Mouse (Mus musculus): ENCODE data around the gene Pcnp. TPM values are rescaled to one million over a fixed set of nuclear protein-coding genes. Genes with fewer than 3 reads are reported as not detected.
"Not testable (repeated sequence)": the region's sequence is repeated elsewhere in the genome, so short reads cannot be mapped to it uniquely, and the experiment has no call there.

Pcnp gene
- polyA plus RNA-seq, 1 experiment from 2014 or later: 225 TPM

GRCm38 (mm10) chr16:56064334-56064990 lies 34.9 kb upstream of the Pcnp start:
- Histone ChIP-seq H3K27me3 (no peaks in the 10 kb centered on the region), H3K4me3 (peak overlapping the region; percentile 44), H3K36me3 (no peaks in the 10 kb centered on the region), H3K27ac (no peak overlapping the region), H3K4me1 (0 out of 2 replicates have a peak, but pooled peaks cover 2% of the 10 kb centered on the region), H3K9me3 (no peaks in the 10 kb centered on the region), H3K4me2 (peak overlapping the region; percentile 57), H3K9ac (no peak overlapping the region)
- ATAC-seq (ENCODE audit: insufficient number of reproducible peaks, low FRiP score, low TSS enrichment, low read depth): peak; percentile 80
- 7% methylated on average over 20 of the region's 20 CpGs for WGBS

GRCm38 (mm10) chr16:56062981-56063380 lies 33.4 kb upstream of the Pcnp start:
- Histone ChIP-seq H3K9me3 (no peaks in the 10 kb centered on the region), H3K27me3 (no peaks in the 10 kb centered on the region), H3K36me3 (no peaks in the 10 kb centered on the region), H3K4me2 (no peak overlapping the region), H3K9ac (no peak overlapping the region), H3K27ac (no peak overlapping the region), H3K4me1 (0 out of 2 replicates have a peak, but pooled peaks cover 2% of the 10 kb centered on the region), H3K4me3 (no peak overlapping the region)
- WGBS: 65% methylated on average over 11 of the region's 11 CpGs
- ATAC-seq (ENCODE audit: insufficient number of reproducible peaks, low FRiP score, low TSS enrichment, low read depth): no peak

GRCm38 (mm10) chr16:56061995-56062594 lies 32.6 kb upstream of the Pcnp start:
- no peak for ATAC-seq (ENCODE audit: insufficient number of reproducible peaks, low FRiP score, low TSS enrichment, low read depth)
- Histone ChIP-seq H3K9me3 (no peaks in the 10 kb centered on the region), H3K4me3 (no peak overlapping the region), H3K4me2 (no peak overlapping the region), H3K4me1 (0 out of 2 replicates have a peak, but pooled peaks cover 2% of the 10 kb centered on the region), H3K36me3 (no peaks in the 10 kb centered on the region), H3K9ac (no peak overlapping the region), H3K27ac (no peak overlapping the region), H3K27me3 (no peaks in the 10 kb centered on the region)
- WGBS: 76% methylated on average over 7 of the region's 7 CpGs

- ATAC-seq (ENCODE audit: insufficient number of reproducible peaks, low FRiP score, low TSS enrichment, low read depth): no peak
- no peaks in the 10 kb centered on the region for H3K9me3 ChIP-seq
- no peaks in the 10 kb centered on the region for H3K4me1 ChIP-seq
- WGBS: 76% methylated on average over 10 of the region's 10 CpGs
- no peaks in the 10 kb centered on the region for H3K27me3 ChIP-seq
- H3K9ac ChIP-seq: no peak overlapping the region
- no peak overlapping the region for H3K4me2 ChIP-seq
- H3K36me3 ChIP-seq: no peaks in the 10 kb centered on the region
- no peak overlapping the region for H3K4me3 ChIP-seq
- no peak overlapping the region for H3K27ac ChIP-seq
Observed at GRCm38 (mm10) chr16:56058151-56058550, 28.6 kb upstream of the Pcnp start.

GRCm38 (mm10) chr16:56056944-56057590 lies 27.5 kb upstream of the Pcnp start:
- H3K9ac ChIP-seq: no peak overlapping the region
- 73% methylated on average over 7 of the region's 7 CpGs for WGBS
- H3K9me3 ChIP-seq: no peaks in the 10 kb centered on the region
- H3K4me1 ChIP-seq: no peaks in the 10 kb centered on the region
- H3K27me3 ChIP-seq: no peaks in the 10 kb centered on the region
- ATAC-seq (ENCODE audit: insufficient number of reproducible peaks, low FRiP score, low TSS enrichment, low read depth): no peak
- no peaks in the 10 kb centered on the region for H3K36me3 ChIP-seq
- H3K4me3 ChIP-seq: no peak overlapping the region
- H3K27ac ChIP-seq: no peak overlapping the region
- no peak overlapping the region for H3K4me2 ChIP-seq

- Histone ChIP-seq H3K4me2 (no peak overlapping the region), H3K36me3 (no peaks in the 10 kb centered on the region)
- 80% methylated on average over 3 of the region's 3 CpGs for WGBS
Observed at GRCm38 (mm10) chr16:56055911-56056310, 26.4 kb upstream of the Pcnp start.

GRCm38 (mm10) chr16:56048038-56048437 lies 18.5 kb upstream of the Pcnp start, which contains the start of gene Senp7:
TSS of gene Senp7 (plus strand) at chr16:56048338.
- not testable (repeated sequence) for ATAC-seq (ENCODE audit: insufficient number of reproducible peaks, low FRiP score, low TSS enrichment, low read depth); H3K36me3 ChIP-seq; H3K27ac ChIP-seq; H3K4me2 ChIP-seq; H3K4me1 ChIP-seq; H3K27me3 ChIP-seq; H3K4me3 ChIP-seq; H3K9ac ChIP-seq; H3K9me3 ChIP-seq
- no CpG with 5 or more reads among the region's 4 CpGs for WGBS

More at GRCm38 (mm10) chr16:56055911-56056310, 26.4 kb upstream of the Pcnp start:
- no peaks in the 10 kb centered on the region for H3K4me1 ChIP-seq
- no peak overlapping the region for H3K9ac ChIP-seq
- H3K4me3 ChIP-seq: no peak overlapping the region
- ATAC-seq (ENCODE audit: insufficient number of reproducible peaks, low FRiP score, low TSS enrichment, low read depth): no peak
- no peaks in the 10 kb centered on the region for H3K9me3 ChIP-seq
- no peaks in the 10 kb centered on the region for H3K27me3 ChIP-seq
- no peak overlapping the region for H3K27ac ChIP-seq

- no peaks in the 10 kb centered on the region for H3K27me3 ChIP-seq
- H3K4me3 ChIP-seq: peak overlapping the region; percentile 64
- H3K9me3 ChIP-seq: no peaks in the 10 kb centered on the region
- peak overlapping the region; percentile 55 for H3K4me2 ChIP-seq
- H3K9ac ChIP-seq: peak overlapping the region; percentile 63
- ATAC-seq (ENCODE audit: insufficient number of reproducible peaks, low FRiP score, low TSS enrichment, low read depth): peak; percentile 7; the same call in 1 of the 2 replicates
- peaks cover 13% of the 10 kb centered on the region for H3K4me1 ChIP-seq
- 33% methylated on average over 8 of the region's 8 CpGs for WGBS
- H3K36me3 ChIP-seq: peaks cover 14% of the 10 kb centered on the region
- peak overlapping the region; percentile 88 for H3K27ac ChIP-seq
Observed at GRCm38 (mm10) chr16:56038090-56038489, 8.6 kb upstream of the Pcnp start.

- peak within 1 kb of the TSS; percentile 63 for H3K9ac ChIP-seq
Observed at GRCm38 (mm10) chr16:56037138-56038010, 7.8 kb upstream of the Pcnp start, which contains the start of gene Trmt10c. TSS of gene Trmt10c (minus strand) at chr16:56037819.

GRCm38 (mm10) chr16:56036501-56036900 lies 7.0 kb upstream of the Pcnp start:
- Histone ChIP-seq H3K4me3 (peak overlapping the region; percentile 64), H3K27ac (no peak overlapping the region; the same call in 1 of the 2 replicates), H3K9me3 (no peaks in the 10 kb centered on the region), H3K9ac (peak overlapping the region; percentile 23; the same call in 1 of the 2 replicates), H3K4me2 (peak overlapping the region; percentile 55), H3K27me3 (no peaks in the 10 kb centered on the region), H3K36me3 (peaks cover 23% of the 10 kb centered on the region), H3K4me1 (peaks cover 13% of the 10 kb centered on the region)
- WGBS: 56% methylated on average over 6 of the region's 6 CpGs
- no peak for ATAC-seq (ENCODE audit: insufficient number of reproducible peaks, low FRiP score, low TSS enrichment, low read depth)

More at GRCm38 (mm10) chr16:56037138-56038010, 7.8 kb upstream of the Pcnp start, which contains the start of gene Trmt10c:
- Histone ChIP-seq H3K36me3 (peaks cover 17% of the 10 kb centered on the region), H3K27ac (peak within 1 kb of the TSS; percentile 88), H3K4me1 (peaks cover 13% of the 10 kb centered on the region), H3K4me3 (peak within 1 kb of the TSS; percentile 64), H3K9me3 (no peaks in the 10 kb centered on the region), H3K27me3 (no peaks in the 10 kb centered on the region), H3K4me2 (peak within 1 kb of the TSS; percentile 55)
- WGBS: under 1% methylated on average over 63 of the region's 63 CpGs
- ATAC-seq (ENCODE audit: insufficient number of reproducible peaks, low FRiP score, low TSS enrichment, low read depth): peak; percentile 98

GRCm38 (mm10) chr16:56034566-56034965 lies 5.0 kb upstream of the Pcnp start:
- Histone ChIP-seq H3K9me3 (no peaks in the 10 kb centered on the region), H3K36me3 (peaks cover 23% of the 10 kb centered on the region), H3K4me1 (peaks cover 19% of the 10 kb centered on the region), H3K27me3 (no peaks in the 10 kb centered on the region), H3K9ac (no peak overlapping the region), H3K4me2 (no peak overlapping the region), H3K4me3 (no peak overlapping the region), H3K27ac (no peak overlapping the region)
- 96% methylated on average over 6 of the region's 6 CpGs for WGBS
- ATAC-seq (ENCODE audit: insufficient number of reproducible peaks, low FRiP score, low TSS enrichment, low read depth): no peak

All from limb, embryonic 15.5 days (tissue).